Mouse (Mus musculus): Measurements from ENCODE around the gene Prm3. TPM values are rescaled to one million over a fixed set of nuclear protein-coding genes. Genes with fewer than 3 reads are reported as not detected.

Prm3 gene
- polyA plus RNA-seq (2015; fragmentation: Nextera tagmentation; extraction: Ambion mirVana) = not detected in 2 replicates

DNA sequence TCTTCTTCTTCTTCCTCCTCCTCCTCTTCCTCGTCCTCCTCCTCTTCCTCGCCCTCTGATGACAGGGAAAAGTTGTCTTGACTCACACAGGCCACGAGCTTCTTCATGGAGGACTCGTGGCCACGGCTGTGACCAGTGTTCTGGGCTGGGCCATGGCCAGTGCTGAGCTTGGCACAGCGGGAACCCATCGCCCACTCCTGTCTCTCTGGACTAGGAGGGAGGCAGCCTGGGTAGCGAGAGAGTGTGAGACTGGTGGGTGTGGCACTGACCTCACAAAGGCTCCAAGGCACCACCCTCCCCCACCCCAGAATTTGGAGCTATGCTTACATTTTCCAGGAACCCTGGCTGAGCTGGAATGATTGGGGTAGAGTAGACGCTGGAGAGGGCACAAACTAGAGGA is at the start of gene Prm3:
Gene Prm3, minus strand, starts transcription at position 213 of the 400 bp plus-strand sequence.
- no peak for DNase-seq (ENCODE audit: low spot score)
- Histone ChIP-seq H3K9me3 (ENCODE audit: low read length) (no peaks in the 10 kb centered on the region), H3K4me1 (ENCODE audit: insufficient read depth, low read depth, low read length) (no peaks in the 10 kb centered on the region), H3K27me3 (replicated peaks; ENCODE audit: insufficient read depth, low read length) (no peaks in the 10 kb centered on the region), H3K4me2 (replicated peaks; ENCODE audit: low read depth, low read length) (no peak within 1 kb of the TSS), H3K27ac (ENCODE audit: low read length) (no peak within 1 kb of the TSS), H3K36me3 (ENCODE audit: insufficient read depth, low read length) (no peaks in the 10 kb centered on the region), H3K4me3 (ENCODE audit: low read depth, low read length) (no peak within 1 kb of the TSS), H3K9ac (replicated peaks; ENCODE audit: low read depth) (no peak within 1 kb of the TSS)
- no peak for ATAC-seq
- 66% methylated on average over 9 of the region's 9 CpGs for WGBS
- TF ChIP-seq CTCF (IDR thresholded peaks at IDR 0.05) = no peak
- no peak for TF ChIP-seq EP300 (IDR thresholded peaks at IDR 0.05)

DNA sequence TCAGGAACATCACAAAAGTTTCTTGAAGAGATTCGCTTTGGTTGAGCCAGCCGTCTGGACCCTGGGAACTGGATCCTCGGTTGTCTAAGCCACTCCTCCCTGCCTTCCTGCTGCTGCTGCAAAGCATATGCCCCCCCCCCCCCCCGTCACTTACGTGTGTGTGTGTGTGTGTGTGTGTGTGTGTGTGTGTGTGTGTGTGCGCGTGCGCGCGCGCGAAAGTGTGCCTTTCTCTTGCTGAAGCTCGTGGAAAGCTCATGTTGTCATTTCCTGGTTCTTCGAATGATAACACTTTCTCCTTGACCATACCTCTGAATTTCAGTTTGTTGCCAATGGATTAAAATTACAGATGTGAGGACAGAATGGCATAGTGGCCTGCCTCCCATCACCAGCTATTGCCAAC is 49.3 kb upstream of the Prm3 start:
- no peak overlapping the region for H3K27ac ChIP-seq (ENCODE audit: low read length)
- no peak overlapping the region for H3K4me3 ChIP-seq (ENCODE audit: low read depth, low read length)
- H3K4me1 ChIP-seq (ENCODE audit: insufficient read depth, low read depth, low read length) = peaks cover 16% of the 10 kb centered on the region; the same call in 1 of the 2 replicates
- H3K9me3 ChIP-seq (ENCODE audit: low read length) = no peaks in the 10 kb centered on the region
- TF ChIP-seq CTCF (IDR thresholded peaks at IDR 0.05) (no peak), EP300 (IDR thresholded peaks at IDR 0.05) (no peak)
- no peaks in the 10 kb centered on the region for H3K27me3 ChIP-seq (replicated peaks; ENCODE audit: insufficient read depth, low read length)
- H3K36me3 ChIP-seq (ENCODE audit: insufficient read depth, low read length) = no peaks in the 10 kb centered on the region
- DNase-seq (ENCODE audit: low spot score) = no peak
- no peak overlapping the region for H3K9ac ChIP-seq (replicated peaks; ENCODE audit: low read depth)
- H3K4me2 ChIP-seq (replicated peaks; ENCODE audit: low read depth, low read length) = no peak overlapping the region
- ATAC-seq = no peak
- WGBS = 87% methylated on average over 10 of the region's 14 CpGs

DNA sequence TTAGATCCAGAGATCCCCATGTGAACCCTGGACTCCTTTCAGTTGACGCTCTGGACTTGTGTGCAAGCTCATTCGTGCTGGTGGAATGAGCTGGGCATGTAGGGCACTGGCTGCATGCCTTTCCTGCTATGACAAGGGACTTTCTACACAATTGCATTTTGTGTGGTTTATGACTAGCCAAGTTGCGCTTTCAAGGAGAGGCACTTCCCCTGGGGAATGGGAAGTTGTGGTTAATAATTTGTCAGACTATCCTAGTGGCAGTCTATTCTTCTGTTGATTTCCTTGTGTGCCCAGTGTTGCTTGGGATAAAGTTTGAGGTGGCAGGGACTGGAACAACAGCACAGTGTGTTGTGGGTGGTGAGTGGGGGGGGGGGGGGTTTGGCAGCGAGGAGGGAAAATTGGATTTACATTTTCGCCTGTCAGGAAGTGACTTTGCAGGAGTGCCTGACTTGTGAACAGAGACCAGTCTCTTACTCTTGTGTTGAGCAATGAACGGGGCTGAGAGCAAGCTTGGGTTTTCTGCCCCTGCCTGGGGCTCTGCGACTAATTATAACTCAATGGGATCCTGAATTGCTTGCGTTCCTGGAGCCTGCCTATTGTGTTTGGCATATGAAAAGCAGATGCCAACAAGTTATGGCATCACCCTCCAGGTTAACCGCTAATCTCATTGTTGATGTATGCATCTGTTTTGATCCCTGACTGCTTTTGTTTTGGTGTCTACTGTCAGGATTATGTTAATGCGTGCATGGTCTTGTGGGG is 48.0 kb upstream of the Prm3 start:
- peak; percentile 55 for ATAC-seq
- Histone ChIP-seq H3K9ac (replicated peaks; ENCODE audit: low read depth) (no peak overlapping the region), H3K27me3 (replicated peaks; ENCODE audit: insufficient read depth, low read length) (no peaks in the 10 kb centered on the region), H3K4me1 (ENCODE audit: insufficient read depth, low read depth, low read length) (peaks cover 15% of the 10 kb centered on the region; the same call in 1 of the 2 replicates), H3K4me2 (replicated peaks; ENCODE audit: low read depth, low read length) (0 out of 2 replicates have a peak overlapping the region, but pooled peaks have one; percentile 3), H3K9me3 (ENCODE audit: low read length) (no peaks in the 10 kb centered on the region), H3K4me3 (ENCODE audit: low read depth, low read length) (no peak overlapping the region), H3K27ac (ENCODE audit: low read length) (peak overlapping the region; percentile 51), H3K36me3 (ENCODE audit: insufficient read depth, low read length) (no peaks in the 10 kb centered on the region)
- TF ChIP-seq EP300 (IDR thresholded peaks at IDR 0.05) (no peak), CTCF (IDR thresholded peaks at IDR 0.05) (no peak)
- peak; percentile 87 for DNase-seq (ENCODE audit: low spot score)
- WGBS = 30% methylated on average over 10 of the region's 10 CpGs

DNA sequence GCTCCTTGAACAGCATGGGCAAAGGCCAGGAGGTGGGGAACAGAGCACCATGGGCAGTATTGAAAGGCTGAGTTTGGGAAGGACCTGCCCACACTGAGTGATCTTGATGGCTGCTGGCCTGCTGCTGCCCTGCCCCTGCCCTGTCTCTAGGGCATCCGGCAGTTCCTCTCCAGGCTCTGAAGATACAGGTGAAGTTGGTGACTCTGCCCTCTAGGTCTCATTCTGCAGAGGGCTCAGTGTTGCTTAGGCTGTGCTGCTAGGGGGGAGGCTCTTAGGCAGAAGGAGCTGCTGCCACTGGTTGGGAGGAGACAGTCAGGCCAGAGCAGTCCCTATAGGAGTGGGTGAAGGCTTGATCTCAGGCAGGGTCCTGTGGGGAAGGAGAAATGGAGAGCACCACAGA is 47.2 kb upstream of the Prm3 start:
- 38% methylated on average over 1 of the region's 1 CpGs for whole genome bisulfite sequencing
- Histone ChIP-seq H3K27ac (ENCODE audit: low read length) (peak overlapping the region; percentile 51; the same call in 1 of the 2 replicates), H3K9ac (replicated peaks; ENCODE audit: low read depth) (no peak overlapping the region), H3K27me3 (replicated peaks; ENCODE audit: insufficient read depth, low read length) (no peaks in the 10 kb centered on the region), H3K9me3 (ENCODE audit: low read length) (no peaks in the 10 kb centered on the region), H3K4me3 (ENCODE audit: low read depth, low read length) (no peak overlapping the region), H3K36me3 (ENCODE audit: insufficient read depth, low read length) (no peaks in the 10 kb centered on the region), H3K4me2 (replicated peaks; ENCODE audit: low read depth, low read length) (no peak overlapping the region), H3K4me1 (ENCODE audit: insufficient read depth, low read depth, low read length) (peaks cover 10% of the 10 kb centered on the region; the same call in 1 of the 2 replicates)
- ATAC-seq (no peak), DNase-seq (ENCODE audit: low spot score) (no peak)
- TF ChIP-seq EP300 (IDR thresholded peaks at IDR 0.05) = no peak
- no peak for TF ChIP-seq CTCF (IDR thresholded peaks at IDR 0.05)

DNA sequence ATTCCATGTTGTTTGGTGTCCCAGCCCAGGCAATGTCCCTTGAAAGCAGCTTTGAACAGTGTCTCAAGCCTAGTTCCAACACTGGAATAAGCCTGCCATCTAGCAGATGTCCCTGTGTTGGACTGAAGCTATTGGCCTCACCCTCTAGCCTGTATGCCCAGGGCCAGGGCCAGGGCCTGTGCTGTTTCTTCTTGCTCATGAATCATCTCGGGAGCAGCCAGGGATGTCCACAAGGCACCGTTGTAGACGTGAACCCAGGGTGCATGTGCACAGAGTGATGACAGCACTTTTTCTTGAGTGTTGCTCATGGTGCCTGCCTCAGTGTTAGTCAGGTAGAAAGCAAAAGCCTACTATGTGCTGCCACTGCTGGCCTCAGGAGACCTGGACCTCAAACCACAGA is 46.5 kb upstream of the Prm3 start:
- H3K4me2 ChIP-seq (replicated peaks; ENCODE audit: low read depth, low read length) = no peak overlapping the region
- no peaks in the 10 kb centered on the region for H3K9me3 ChIP-seq (ENCODE audit: low read length)
- no peak overlapping the region for H3K9ac ChIP-seq (replicated peaks; ENCODE audit: low read depth)
- peaks cover 10% of the 10 kb centered on the region; the same call in 1 of the 2 replicates for H3K4me1 ChIP-seq (ENCODE audit: insufficient read depth, low read depth, low read length)
- DNase-seq (ENCODE audit: low spot score) (no peak), ATAC-seq (no peak)
- H3K4me3 ChIP-seq (ENCODE audit: low read depth, low read length) = no peak overlapping the region
- no peaks in the 10 kb centered on the region for H3K27me3 ChIP-seq (replicated peaks; ENCODE audit: insufficient read depth, low read length)
- H3K27ac ChIP-seq (ENCODE audit: low read length) = no peak overlapping the region
- TF ChIP-seq EP300 (IDR thresholded peaks at IDR 0.05) (no peak), CTCF (IDR thresholded peaks at IDR 0.05) (no peak)
- 79% methylated on average over 3 of the region's 3 CpGs for WGBS
- H3K36me3 ChIP-seq (ENCODE audit: insufficient read depth, low read length) = no peaks in the 10 kb centered on the region

DNA sequence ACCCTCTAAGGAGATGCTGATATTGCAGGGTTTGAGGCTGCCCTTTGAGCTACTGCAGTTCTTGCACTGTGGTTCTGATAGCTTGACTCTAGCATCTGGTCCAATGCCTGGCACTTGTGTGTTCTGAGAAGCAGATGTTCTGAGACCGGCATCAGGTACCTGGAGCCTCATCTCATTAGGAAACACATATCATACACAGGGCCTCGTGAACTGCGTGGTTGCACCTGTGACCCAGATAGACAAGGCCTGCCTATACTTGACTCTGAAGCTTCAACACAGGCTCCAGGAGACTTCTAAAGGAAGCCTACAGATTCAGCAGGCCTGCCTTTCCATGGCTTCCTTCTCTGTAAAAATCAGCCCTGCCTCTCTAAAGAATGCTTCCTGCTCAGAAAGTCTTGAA is 45.7 kb upstream of the Prm3 start:
- no peak for DNase-seq (ENCODE audit: low spot score)
- Histone ChIP-seq H3K36me3 (ENCODE audit: insufficient read depth, low read length) (no peaks in the 10 kb centered on the region), H3K4me3 (ENCODE audit: low read depth, low read length) (no peak overlapping the region), H3K27me3 (replicated peaks; ENCODE audit: insufficient read depth, low read length) (no peaks in the 10 kb centered on the region), H3K4me2 (replicated peaks; ENCODE audit: low read depth, low read length) (no peak overlapping the region), H3K4me1 (ENCODE audit: insufficient read depth, low read depth, low read length) (peaks cover 10% of the 10 kb centered on the region; the same call in 1 of the 2 replicates), H3K9ac (replicated peaks; ENCODE audit: low read depth) (no peak overlapping the region), H3K27ac (ENCODE audit: low read length) (no peak overlapping the region), H3K9me3 (ENCODE audit: low read length) (no peaks in the 10 kb centered on the region)
- ATAC-seq = no peak
- WGBS = 95% methylated on average over 3 of the region's 3 CpGs
- TF ChIP-seq EP300 (IDR thresholded peaks at IDR 0.05) (no peak), CTCF (IDR thresholded peaks at IDR 0.05) (no peak)

Measured in lung, postnatal 0 days (tissue).